Mouse (Mus musculus): ENCODE data around the gene H2-Oa.

- no peak for TF ChIP-seq CTCF (IDR thresholded peaks at IDR 0.05; ENCODE audit: borderline replicate concordance, insufficient read depth, low read length)
- no peak for TF ChIP-seq POLR2A (IDR thresholded peaks at IDR 0.05; ENCODE audit: low read depth, low read length)
Observed at GRCm38 (mm10) chr17:34098709-34099479, 6.8 kb downstream of the H2-Oa start.
